Mouse (Mus musculus) heart, postnatal 0 days (tissue): ENCODE data around the gene Slc44a5. TPM values are rescaled to one million over a fixed set of nuclear protein-coding genes. Genes with fewer than 3 reads are reported as not detected.

Experiments
- ATAC-seq: fragments of 200-750 bp; cut with Nextera tagmentation; 2 replicates; pipeline ENCODE4 v1.8.0; 2017; ENCODE audit warnings: low read depth, moderate number of reproducible peaks, moderate library complexity; ENCODE audit not compliant: insufficient read depth
- DNase-seq: peaks from one replicate; pipeline ENCODE4 v3.0.0-alpha.2; 2016; ENCODE audit warnings: low spot score
- H3K27ac ChIP-seq: fragments of 300-500 bp; sonication (generic); 2 replicates; pipeline ENCODE4 v1.5.1; 2014; ENCODE audit warnings: low read depth, mild to moderate bottlenecking
- H3K27me3 ChIP-seq: fragments of 300-500 bp; sonication (generic); 2 replicates; pipeline ENCODE4 v1.6.1; 2014; ENCODE audit warnings: low read length, mixed read lengths; ENCODE audit not compliant: control insufficient read depth, insufficient read depth
- H3K36me3 ChIP-seq: fragments of 300-500 bp; sonication (generic); replicated peaks from 2 replicates; pipeline ENCODE4 v1.6.1; 2014; ENCODE audit warnings: low read length, mixed read lengths; ENCODE audit not compliant: control insufficient read depth, insufficient read depth
- H3K4me1 ChIP-seq: fragments of 300-500 bp; sonication (generic); 2 replicates; pipeline ENCODE4 v1.6.1; 2014; ENCODE audit warnings: antibody characterized with exemption; ENCODE audit not compliant: control insufficient read depth, insufficient read depth
- H3K4me2 ChIP-seq: fragments of 300-500 bp; sonication (generic); 2 replicates; pipeline ENCODE4 v1.6.1; 2014; ENCODE audit warnings: low read depth, mild to moderate bottlenecking, low read length, moderate library complexity
- H3K4me3 ChIP-seq: fragments of 300-500 bp; sonication (generic); 2 replicates; pipeline ENCODE4 v1.5.1; 2014; ENCODE audit warnings: low read depth, low read length
- H3K9ac ChIP-seq: fragments of 300-500 bp; sonication (generic); replicated peaks from 2 replicates; pipeline ENCODE4 v1.6.1; 2014; ENCODE audit warnings: low read depth, low read length, mixed read lengths
- H3K9me3 ChIP-seq: fragments of 300-500 bp; sonication (generic); replicated peaks from 2 replicates; pipeline ENCODE4 v1.6.1; 2016; ENCODE audit warnings: low read length; ENCODE audit not compliant: control insufficient read depth
- CTCF ChIP-seq: IDR thresholded peaks from 2 replicates; pipeline ENCODE4 v1.5.1; 2016; ENCODE audit warnings: antibody characterized with exemption, control low read depth, low read depth
- EP300 ChIP-seq: IDR thresholded peaks from 2 replicates; pipeline ENCODE4 v1.6.1; 2016; ENCODE audit warnings: antibody characterized with exemption, low read depth
- WGBS: fragments of 180-500 bp; shearing (Covaris S2); extraction: QIAGEN DNeasy Blood & Tissue Kit; methylation state at CpG from one replicate; pipeline ENCODE4 v1.1.7; 2014; 5-methylcytosine and 5-hydroxymethylcytosine counted together
- polyA plus RNA-seq: library from polyadenylated mRNA; unstranded; fragments of >200 nt; fragmentation: Nextera tagmentation; extraction: Ambion mirVana; gene quantifications from 2 replicates; pipeline ENCODE4 v1.2.1, GENCODE M21; 2015
- total RNA-seq: library from RNA; depleted of rRNA; stranded (reverse); fragments of >200 nt; gene quantifications from 2 replicates; pipeline ENCODE4 v1.2.3, GENCODE M21; 2014; ENCODE audit warnings: low replicate concordance

Slc44a5 gene
- total and polyA plus RNA-seq, 2 experiments from 2014 or later: 0.31 to 0.42 TPM

DNA sequence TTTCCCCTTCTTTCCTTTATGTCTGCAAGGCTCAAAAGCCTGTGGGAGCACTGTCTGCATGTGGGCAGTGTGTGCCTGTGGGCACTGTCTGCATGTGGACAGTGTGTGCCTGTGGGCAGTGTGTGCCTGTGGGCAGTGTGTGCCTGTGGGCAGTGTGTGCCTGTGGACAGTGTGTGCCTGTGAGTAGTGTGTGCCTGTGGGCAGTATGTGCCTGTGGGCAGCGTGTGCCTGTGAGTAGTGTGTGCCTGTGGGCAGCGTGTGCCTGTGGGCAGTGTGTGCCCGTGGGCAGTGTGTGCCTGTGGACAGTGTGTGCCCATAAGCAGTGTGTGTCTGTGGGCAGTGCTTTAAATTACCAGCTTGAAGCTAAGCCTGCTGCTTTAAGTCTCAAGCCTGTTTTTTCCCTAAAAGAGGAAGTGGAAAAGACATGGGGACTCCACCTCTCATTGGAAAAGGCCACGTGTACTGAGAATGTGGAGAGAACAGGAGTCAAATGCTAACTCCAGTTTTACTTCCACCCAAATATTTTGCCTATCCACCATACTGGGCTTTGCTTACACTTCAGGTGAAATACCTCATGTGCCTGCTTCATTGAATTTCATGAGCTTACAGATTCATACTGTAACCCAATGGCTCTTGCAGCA, 315.3 kb downstream of the Slc44a5 start:
- H3K36me3 ChIP-seq: no peaks in the 10 kb centered on the region
- DNase-seq (no peak), ATAC-seq (no peak)
- no peak overlapping the region for H3K9ac ChIP-seq
- no peaks in the 10 kb centered on the region for H3K4me1 ChIP-seq
- H3K9me3 ChIP-seq: no peaks in the 10 kb centered on the region
- H3K27me3 ChIP-seq: 0 out of 2 replicates have a peak, but pooled peaks cover 3% of the 10 kb centered on the region
- no peak overlapping the region for H3K4me2 ChIP-seq
- H3K27ac ChIP-seq: no peak overlapping the region
- 78% methylated on average over 4 of the region's 4 CpGs for WGBS
- no peak overlapping the region for H3K4me3 ChIP-seq
- TF ChIP-seq EP300 (no peak), CTCF (no peak)

GRCm38 (mm10) chr3:154290351-154290750, 317.1 kb downstream of the Slc44a5 start:
- DNase-seq (no peak), ATAC-seq (no peak)
- no peaks in the 10 kb centered on the region for H3K4me1 ChIP-seq
- WGBS: 51% methylated on average over 2 of the region's 2 CpGs
- TF ChIP-seq CTCF (no peak), EP300 (no peak)
- H3K36me3 ChIP-seq: no peaks in the 10 kb centered on the region
- H3K27me3 ChIP-seq: 0 out of 2 replicates have a peak, but pooled peaks cover 3% of the 10 kb centered on the region
- no peaks in the 10 kb centered on the region for H3K9me3 ChIP-seq
- H3K9ac ChIP-seq: no peak overlapping the region
- no peak overlapping the region for H3K4me2 ChIP-seq
- no peak overlapping the region for H3K27ac ChIP-seq
- H3K4me3 ChIP-seq: no peak overlapping the region

DNA sequence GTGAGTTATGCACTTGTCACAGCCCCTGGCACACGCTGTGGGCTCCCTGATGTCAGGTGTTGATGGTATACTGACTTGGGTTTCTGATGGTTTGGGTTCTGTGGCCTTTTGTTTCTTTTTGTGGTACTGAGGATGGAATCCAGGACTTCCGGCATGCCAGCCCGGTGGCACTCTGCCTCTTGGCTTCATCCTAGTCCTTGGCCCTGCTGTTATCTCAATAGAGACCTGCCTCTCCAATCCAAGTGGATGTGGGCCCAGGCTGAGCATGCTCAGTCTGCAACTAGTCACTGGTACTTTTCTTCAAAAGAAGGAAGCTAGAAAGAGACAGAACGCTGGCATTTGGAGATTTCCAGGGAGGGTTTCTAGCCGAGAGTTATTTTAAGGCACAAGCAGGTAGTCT, 318.9 kb downstream of the Slc44a5 start:
- DNase-seq: no peak
- no peaks in the 10 kb centered on the region for H3K9me3 ChIP-seq
- 0 out of 2 replicates have a peak, but pooled peaks cover 3% of the 10 kb centered on the region for H3K27me3 ChIP-seq
- WGBS: 50% methylated on average over 5 of the region's 5 CpGs
- H3K27ac ChIP-seq: no peak overlapping the region
- no peaks in the 10 kb centered on the region for H3K36me3 ChIP-seq
- H3K4me1 ChIP-seq: no peaks in the 10 kb centered on the region
- H3K4me3 ChIP-seq: no peak overlapping the region
- no peak for ATAC-seq
- H3K4me2 ChIP-seq: no peak overlapping the region
- no peak overlapping the region for H3K9ac ChIP-seq
- TF ChIP-seq CTCF (no peak), EP300 (no peak)

- no peak overlapping the region for H3K4me3 ChIP-seq
- ATAC-seq (no peak), DNase-seq (no peak)
- no peaks in the 10 kb centered on the region for H3K36me3 ChIP-seq
- TF ChIP-seq CTCF (no peak), EP300 (no peak)
- H3K27me3 ChIP-seq: 0 out of 2 replicates have a peak, but pooled peaks cover 3% of the 10 kb centered on the region
- no peaks in the 10 kb centered on the region for H3K4me1 ChIP-seq
- H3K27ac ChIP-seq: no peak overlapping the region
- H3K9me3 ChIP-seq: no peaks in the 10 kb centered on the region
- no peak overlapping the region for H3K9ac ChIP-seq
- no peak overlapping the region for H3K4me2 ChIP-seq
- 55% methylated on average over 9 of the region's 9 CpGs for WGBS
These were observed 320.7 kb downstream of the Slc44a5 start for GRCm38 (mm10) chr3:154293839-154294490.

DNA sequence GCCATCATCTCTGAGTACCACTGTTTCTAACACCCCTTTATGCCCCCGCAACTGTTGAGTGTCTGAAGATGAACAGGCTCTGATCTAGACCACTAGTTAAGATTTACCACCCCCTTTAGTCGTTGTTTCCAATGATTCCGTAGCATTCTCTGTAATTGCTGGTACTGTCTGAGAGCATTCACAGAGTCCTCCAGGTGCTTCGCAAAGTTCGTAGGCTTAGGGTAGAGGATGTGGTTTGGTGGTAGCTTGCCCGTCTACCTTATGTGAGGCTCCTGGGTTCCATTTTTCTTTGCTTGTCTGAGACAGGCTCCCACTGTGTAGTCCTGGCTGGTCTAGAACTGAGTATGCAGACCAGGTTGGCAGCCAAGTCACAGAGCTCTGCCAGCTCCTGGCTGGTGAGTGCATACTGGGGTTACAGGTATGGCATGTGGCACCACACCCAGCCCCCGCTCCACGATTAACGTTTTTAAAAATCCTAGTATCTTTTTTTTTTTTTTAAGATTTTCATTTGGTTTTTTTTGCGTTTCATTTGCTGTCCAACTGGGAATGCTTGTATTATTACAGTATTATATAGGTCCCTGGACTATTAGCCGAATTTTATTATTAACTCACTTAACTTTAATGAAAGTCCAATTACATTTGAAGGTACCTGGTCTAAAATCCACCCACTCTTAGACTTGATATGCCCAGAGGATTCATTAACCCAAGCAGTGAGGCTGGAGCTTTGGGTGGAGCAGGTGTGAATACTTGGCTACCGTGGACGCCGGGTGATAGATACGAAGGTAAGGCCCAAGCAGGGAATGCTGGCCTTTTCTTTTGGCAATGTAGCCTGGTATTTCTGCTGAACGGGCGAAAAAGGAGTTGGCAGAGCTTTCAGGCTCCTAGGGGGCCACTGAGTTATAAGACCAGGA, 321.9 kb downstream of the Slc44a5 start:
- no peaks in the 10 kb centered on the region for H3K36me3 ChIP-seq
- DNase-seq (no peak), ATAC-seq (no peak)
- H3K27ac ChIP-seq: no peak overlapping the region
- no peaks in the 10 kb centered on the region for H3K4me1 ChIP-seq
- no peaks in the 10 kb centered on the region for H3K9me3 ChIP-seq
- H3K27me3 ChIP-seq: 0 out of 2 replicates have a peak, but pooled peaks cover 3% of the 10 kb centered on the region
- H3K4me2 ChIP-seq: no peak overlapping the region
- 83% methylated on average over 17 of the region's 17 CpGs for WGBS
- no peak overlapping the region for H3K4me3 ChIP-seq
- no peak overlapping the region for H3K9ac ChIP-seq
- TF ChIP-seq EP300 (no peak), CTCF (no peak)
